Mouse (Mus musculus): ENCODE results near the gene Psmd9. TPM values are rescaled to one million over a fixed set of nuclear protein-coding genes. Genes with fewer than 3 reads are reported as not detected.
A peak's percentile ranks its signal among the peaks of the same experiment; 100 is the strongest.
"Not testable (repeated sequence)": the region's sequence is repeated elsewhere in the genome, so short reads cannot be mapped to it uniquely, and the experiment has no call there.

The Psmd9 gene
- polyA plus RNA-seq, 1 experiment from 2014 or later, result 78.7 TPM

DNA sequence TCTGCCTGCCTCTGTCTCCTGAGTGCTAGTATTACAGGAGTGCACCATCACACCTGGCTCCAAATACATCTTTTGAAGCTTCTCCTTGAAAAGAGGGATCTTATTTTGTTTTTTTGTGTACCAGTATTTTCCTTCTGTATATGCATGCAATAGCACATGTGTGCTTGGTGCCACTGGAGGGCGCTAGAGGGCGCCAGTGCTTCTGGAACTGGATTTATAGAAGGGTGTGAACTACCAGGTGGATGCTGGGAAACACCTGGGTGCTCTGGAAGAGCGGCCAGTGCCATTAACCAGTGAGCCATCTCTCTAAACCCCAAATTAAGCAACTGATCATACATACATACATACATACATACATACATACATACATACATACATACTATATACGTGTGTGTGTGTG lies 33.6 kb downstream of the Psmd9 start:
- H3K9me3 ChIP-seq (ENCODE audit: control insufficient read depth, low read length); H3K9ac ChIP-seq (replicated peaks; ENCODE audit: low read depth, low read length); ATAC-seq (ENCODE audit: low read depth); H3K4me1 ChIP-seq (ENCODE audit: control insufficient read depth, insufficient read depth, low read length); H3K4me3 ChIP-seq (ENCODE audit: low read depth, low read length); H3K36me3 ChIP-seq (ENCODE audit: control insufficient read depth, insufficient read depth, low read length); H3K27me3 ChIP-seq (ENCODE audit: control insufficient read depth, insufficient read depth, low read length); H3K27ac ChIP-seq (ENCODE audit: low read depth, low read length); H3K4me2 ChIP-seq (ENCODE audit: low read depth, low read length): not testable (repeated sequence)
- WGBS, result 94% methylated on average over 2 of the region's 4 CpGs

DNA sequence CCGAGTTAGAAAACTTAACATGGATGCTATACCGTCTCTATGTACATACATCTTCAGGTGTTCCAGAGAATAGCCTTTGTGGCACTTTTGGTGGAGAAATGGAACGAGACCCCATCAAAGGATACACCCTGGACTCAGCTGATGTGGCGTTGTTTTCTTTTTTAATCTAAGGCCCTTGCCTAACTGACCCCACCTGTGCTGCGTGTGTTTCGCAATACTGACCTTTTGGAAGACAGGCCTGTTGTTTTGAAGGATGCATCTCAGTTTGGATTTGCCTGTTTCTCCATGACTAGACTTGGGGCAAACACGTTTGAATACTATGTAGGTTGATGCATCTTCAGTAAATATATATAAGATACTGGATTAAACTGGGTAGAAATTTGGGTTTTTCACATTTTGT lies 34.4 kb downstream of the Psmd9 start:
- H3K27me3 ChIP-seq (ENCODE audit: control insufficient read depth, insufficient read depth, low read length); H3K27ac ChIP-seq (ENCODE audit: low read depth, low read length); H3K4me2 ChIP-seq (ENCODE audit: low read depth, low read length); H3K4me1 ChIP-seq (ENCODE audit: control insufficient read depth, insufficient read depth, low read length); ATAC-seq (ENCODE audit: low read depth); H3K9ac ChIP-seq (replicated peaks; ENCODE audit: low read depth, low read length); H3K9me3 ChIP-seq (ENCODE audit: control insufficient read depth, low read length); H3K36me3 ChIP-seq (ENCODE audit: control insufficient read depth, insufficient read depth, low read length); H3K4me3 ChIP-seq (ENCODE audit: low read depth, low read length): not testable (repeated sequence)
- 87% methylated on average over 7 of the region's 7 CpGs for WGBS

DNA sequence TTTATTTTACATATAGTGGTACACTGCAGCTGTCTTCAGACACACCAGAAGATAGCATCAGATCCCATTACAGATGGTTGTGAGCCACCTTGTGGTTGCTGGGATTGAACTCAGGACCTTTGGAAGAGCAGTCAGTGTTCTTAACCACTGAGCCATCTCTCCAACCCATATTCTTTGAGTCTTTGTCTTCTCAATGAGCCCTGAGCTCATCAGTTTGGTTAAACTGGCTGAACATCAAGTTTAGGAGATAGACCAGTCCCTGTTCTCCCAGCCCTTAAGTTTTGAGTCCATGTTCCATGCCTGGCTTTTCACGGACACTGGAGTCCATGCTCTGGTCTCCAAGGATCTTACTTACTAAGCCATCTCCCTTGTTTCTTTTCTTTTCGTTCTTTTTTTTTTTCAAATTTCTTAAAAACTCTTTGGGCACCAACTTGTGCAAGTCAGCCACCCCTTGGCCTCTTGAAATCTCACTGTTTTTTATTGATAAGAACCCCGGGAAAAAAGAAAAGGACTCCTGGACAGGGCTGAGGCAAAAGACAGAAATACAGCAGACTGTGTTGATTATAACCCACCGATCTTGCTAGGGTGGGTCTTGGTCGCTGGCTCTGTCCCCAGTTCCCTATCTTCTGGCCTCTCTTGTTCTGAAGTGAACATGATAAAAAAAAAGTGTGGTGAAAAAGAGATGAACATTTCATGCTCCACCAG lies 53.3 kb downstream of the Psmd9 start:
- H3K9me3 ChIP-seq (ENCODE audit: control insufficient read depth, low read length); H3K4me1 ChIP-seq (ENCODE audit: control insufficient read depth, insufficient read depth, low read length); H3K4me3 ChIP-seq (ENCODE audit: low read depth, low read length); ATAC-seq (ENCODE audit: low read depth); H3K9ac ChIP-seq (replicated peaks; ENCODE audit: low read depth, low read length); H3K27ac ChIP-seq (ENCODE audit: low read depth, low read length); H3K4me2 ChIP-seq (ENCODE audit: low read depth, low read length); H3K27me3 ChIP-seq (ENCODE audit: control insufficient read depth, insufficient read depth, low read length); H3K36me3 ChIP-seq (ENCODE audit: control insufficient read depth, insufficient read depth, low read length): not testable (repeated sequence)
- WGBS, result 78% methylated on average over 3 of the region's 5 CpGs

DNA sequence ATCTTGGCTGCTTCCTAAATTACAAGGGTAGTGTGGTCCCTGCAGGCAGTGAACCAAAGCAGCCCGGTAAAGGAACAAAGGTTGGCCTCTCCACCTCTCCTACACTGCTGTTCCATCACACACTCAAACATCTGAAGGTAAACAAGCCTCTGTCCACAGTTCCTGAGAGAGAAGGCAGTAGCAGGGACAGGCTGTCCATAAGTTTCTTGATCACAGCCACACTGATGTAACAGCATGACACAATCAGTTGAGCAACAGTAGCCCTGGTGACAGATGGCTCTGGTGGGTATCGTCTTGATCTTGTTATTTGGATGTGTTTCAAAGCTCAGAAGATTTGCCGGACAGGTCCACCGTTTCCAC lies 53.8 kb downstream of the Psmd9 start:
- no peaks in the 10 kb centered on the region for H3K27me3 ChIP-seq (ENCODE audit: control insufficient read depth, insufficient read depth, low read length)
- H3K36me3 ChIP-seq (ENCODE audit: control insufficient read depth, insufficient read depth, low read length), result no peaks in the 10 kb centered on the region
- H3K9ac ChIP-seq (replicated peaks; ENCODE audit: low read depth, low read length), result no peak overlapping the region
- no peak overlapping the region for H3K4me2 ChIP-seq (ENCODE audit: low read depth, low read length)
- H3K9me3 ChIP-seq (ENCODE audit: control insufficient read depth, low read length), result no peaks in the 10 kb centered on the region
- H3K27ac ChIP-seq (ENCODE audit: low read depth, low read length), result no peak overlapping the region
- no peaks in the 10 kb centered on the region for H3K4me1 ChIP-seq (ENCODE audit: control insufficient read depth, insufficient read depth, low read length)
- no peak for ATAC-seq (ENCODE audit: low read depth)
- no peak overlapping the region for H3K4me3 ChIP-seq (ENCODE audit: low read depth, low read length)
- 92% methylated on average over 4 of the region's 4 CpGs for WGBS

DNA sequence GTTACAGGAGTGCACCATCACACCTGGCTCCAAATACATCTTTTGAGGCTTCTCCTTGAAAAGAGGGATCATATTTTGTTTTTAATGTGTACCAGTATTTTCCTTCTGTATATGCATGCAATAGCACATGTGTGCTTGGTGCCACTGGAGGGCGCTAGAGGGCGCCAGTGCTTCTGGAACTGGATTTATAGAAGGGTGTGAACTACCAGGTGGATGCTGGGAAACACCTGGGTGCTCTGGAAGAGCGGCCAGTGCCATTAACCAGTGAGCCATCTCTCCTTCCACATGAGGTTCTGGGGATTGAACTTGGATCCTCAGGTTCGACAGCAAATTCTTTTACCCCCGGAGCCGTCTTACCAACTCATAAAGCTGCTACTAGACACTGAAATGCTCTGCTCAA lies 54.6 kb downstream of the Psmd9 start:
- H3K9ac ChIP-seq (replicated peaks; ENCODE audit: low read depth, low read length); H3K4me3 ChIP-seq (ENCODE audit: low read depth, low read length); H3K9me3 ChIP-seq (ENCODE audit: control insufficient read depth, low read length); H3K27me3 ChIP-seq (ENCODE audit: control insufficient read depth, insufficient read depth, low read length); ATAC-seq (ENCODE audit: low read depth); H3K27ac ChIP-seq (ENCODE audit: low read depth, low read length); H3K4me2 ChIP-seq (ENCODE audit: low read depth, low read length); H3K36me3 ChIP-seq (ENCODE audit: control insufficient read depth, insufficient read depth, low read length); H3K4me1 ChIP-seq (ENCODE audit: control insufficient read depth, insufficient read depth, low read length): not testable (repeated sequence)
- WGBS, result 86% methylated on average over 4 of the region's 6 CpGs

DNA sequence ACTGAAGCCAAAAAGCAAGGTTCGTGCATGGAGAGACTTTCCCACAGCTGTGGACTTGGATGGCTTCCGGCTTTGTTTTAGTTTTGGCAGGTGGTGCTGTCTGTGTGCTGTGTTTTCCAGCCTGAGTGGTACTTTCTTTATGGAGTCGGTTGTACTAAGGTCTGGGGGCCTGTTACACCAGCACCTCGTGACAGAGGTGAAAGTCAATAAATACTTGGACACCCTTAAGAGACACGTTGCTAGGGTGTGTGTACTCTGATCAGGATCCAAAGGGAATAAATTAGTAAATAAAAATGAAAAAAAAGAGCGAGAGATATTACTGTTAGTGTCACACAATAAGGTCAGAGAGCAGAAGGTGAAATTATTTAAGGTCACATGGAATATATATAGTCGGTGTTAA lies 57.6 kb downstream of the Psmd9 start:
- H3K27ac ChIP-seq (ENCODE audit: low read depth, low read length), result no peak overlapping the region
- no peak overlapping the region for H3K9ac ChIP-seq (replicated peaks; ENCODE audit: low read depth, low read length)
- 92% methylated on average over 7 of the region's 7 CpGs for WGBS
- H3K4me3 ChIP-seq (ENCODE audit: low read depth, low read length), result no peak overlapping the region
- no peak overlapping the region for H3K4me2 ChIP-seq (ENCODE audit: low read depth, low read length)
- H3K36me3 ChIP-seq (ENCODE audit: control insufficient read depth, insufficient read depth, low read length), result no peaks in the 10 kb centered on the region
- peaks cover 10% of the 10 kb centered on the region for H3K4me1 ChIP-seq (ENCODE audit: control insufficient read depth, insufficient read depth, low read length)
- no peaks in the 10 kb centered on the region for H3K27me3 ChIP-seq (ENCODE audit: control insufficient read depth, insufficient read depth, low read length)
- no peak for ATAC-seq (ENCODE audit: low read depth)
- no peaks in the 10 kb centered on the region for H3K9me3 ChIP-seq (ENCODE audit: control insufficient read depth, low read length)

DNA sequence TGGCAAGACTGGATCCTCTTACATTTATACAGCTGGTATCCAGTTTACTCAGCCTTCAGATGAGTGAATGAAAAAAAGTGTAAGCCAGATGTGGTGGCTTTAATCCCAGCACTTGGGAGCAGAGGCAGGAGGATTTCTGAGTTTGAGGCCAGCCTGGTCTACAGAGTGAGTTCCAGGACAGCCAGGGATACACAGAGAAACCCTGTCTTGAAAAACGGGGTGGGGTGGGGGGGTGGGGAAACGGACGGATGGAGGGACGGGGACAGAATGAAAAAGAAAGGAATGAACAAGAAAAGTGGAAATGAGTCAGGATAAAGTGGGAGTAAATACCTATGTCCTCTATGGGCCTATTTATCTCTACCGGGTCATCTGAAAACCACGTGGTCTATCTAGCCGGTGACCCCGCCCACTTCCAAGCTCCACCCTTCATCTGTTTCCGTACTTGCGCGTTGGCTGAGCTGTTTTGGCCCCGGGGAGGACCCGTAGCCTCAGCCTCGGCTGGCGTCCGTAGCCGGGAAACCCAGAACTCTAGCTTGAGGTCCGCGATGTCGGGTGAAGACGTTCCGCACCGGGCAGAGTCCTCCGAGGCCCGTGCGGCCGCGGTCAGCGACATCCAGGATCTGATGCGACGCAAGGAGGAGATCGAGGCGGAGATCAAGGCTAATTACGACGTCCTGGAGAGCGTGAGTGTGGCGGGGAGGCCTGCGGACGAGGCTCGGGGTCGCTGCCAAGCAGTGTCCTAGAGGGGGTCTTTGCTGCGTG lies 58.7 kb downstream of the Psmd9 start:
- no peaks in the 10 kb centered on the region for H3K9me3 ChIP-seq (ENCODE audit: control insufficient read depth, low read length)
- H3K4me1 ChIP-seq (ENCODE audit: control insufficient read depth, insufficient read depth, low read length), result peaks cover 10% of the 10 kb centered on the region
- peak; percentile 90 for ATAC-seq (ENCODE audit: low read depth)
- peak overlapping the region; percentile 80 for H3K9ac ChIP-seq (replicated peaks; ENCODE audit: low read depth, low read length)
- H3K27me3 ChIP-seq (ENCODE audit: control insufficient read depth, insufficient read depth, low read length), result no peaks in the 10 kb centered on the region
- WGBS, result 2% methylated on average over 42 of the region's 42 CpGs
- H3K4me2 ChIP-seq (ENCODE audit: low read depth, low read length), result peak overlapping the region; percentile 71
- H3K36me3 ChIP-seq (ENCODE audit: control insufficient read depth, insufficient read depth, low read length), result no peaks in the 10 kb centered on the region
- peak overlapping the region; percentile 80 for H3K4me3 ChIP-seq (ENCODE audit: low read depth, low read length)
- H3K27ac ChIP-seq (ENCODE audit: low read depth, low read length), result no peak overlapping the region

DNA sequence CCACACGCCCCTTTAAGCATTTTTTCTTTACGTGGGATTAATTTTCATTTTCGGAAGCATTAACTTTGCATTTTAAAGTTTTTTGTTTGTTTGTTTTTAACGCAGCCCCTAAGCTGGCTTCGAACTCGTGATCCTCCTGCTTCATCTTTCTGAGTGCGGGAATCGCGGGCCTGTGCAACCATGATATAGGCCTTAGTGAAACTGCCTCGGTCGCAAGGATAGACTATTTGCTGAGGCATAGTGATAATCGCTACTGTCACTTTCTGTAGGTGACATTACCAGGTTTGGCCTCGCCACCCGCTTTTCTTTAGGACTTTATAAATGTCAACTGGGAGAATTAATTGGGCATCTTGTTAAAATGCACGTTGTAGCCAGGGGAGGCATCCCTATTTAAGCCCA lies 59.3 kb downstream of the Psmd9 start:
- Histone ChIP-seq H3K4me3 (ENCODE audit: low read depth, low read length) (peak overlapping the region; percentile 80), H3K4me1 (ENCODE audit: control insufficient read depth, insufficient read depth, low read length) (peaks cover 10% of the 10 kb centered on the region), H3K27ac (ENCODE audit: low read depth, low read length) (no peak overlapping the region), H3K4me2 (ENCODE audit: low read depth, low read length) (peak overlapping the region; percentile 71), H3K9me3 (ENCODE audit: control insufficient read depth, low read length) (no peaks in the 10 kb centered on the region), H3K36me3 (ENCODE audit: control insufficient read depth, insufficient read depth, low read length) (no peaks in the 10 kb centered on the region), H3K9ac (replicated peaks; ENCODE audit: low read depth, low read length) (peak overlapping the region; percentile 80), H3K27me3 (ENCODE audit: control insufficient read depth, insufficient read depth, low read length) (no peaks in the 10 kb centered on the region)
- 6% methylated on average over 15 of the region's 15 CpGs for WGBS
- no peak for ATAC-seq (ENCODE audit: low read depth)

DNA sequence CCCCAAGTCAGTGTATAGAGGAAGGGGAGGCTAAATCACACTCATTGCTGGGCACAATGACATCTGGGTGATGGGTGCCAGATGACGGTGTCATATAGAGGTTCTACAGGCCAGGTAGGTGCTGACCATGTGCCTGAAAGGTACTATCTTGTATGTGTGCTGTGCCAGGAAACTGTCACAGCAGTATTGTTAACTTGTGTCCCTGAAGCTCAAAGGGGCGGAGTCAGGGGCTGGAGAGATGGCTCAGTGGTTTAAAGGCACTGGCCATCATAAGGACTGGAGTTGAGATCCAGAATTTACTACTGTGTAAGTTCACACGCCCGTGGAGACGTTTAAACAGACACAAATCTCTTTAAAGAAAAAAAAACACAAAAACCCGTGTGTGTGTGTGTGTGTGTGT lies 60.1 kb downstream of the Psmd9 start:
- peak overlapping the region; percentile 80 for H3K4me3 ChIP-seq (ENCODE audit: low read depth, low read length)
- ATAC-seq (ENCODE audit: low read depth), result no peak

More for the DNA sequence above, 60.1 kb downstream of the Psmd9 start:
- H3K9ac ChIP-seq (replicated peaks; ENCODE audit: low read depth, low read length), result no peak overlapping the region
- peaks cover 10% of the 10 kb centered on the region for H3K4me1 ChIP-seq (ENCODE audit: control insufficient read depth, insufficient read depth, low read length)
- H3K4me2 ChIP-seq (ENCODE audit: low read depth, low read length), result peak overlapping the region; percentile 71; the same call in 1 of the 2 replicates
- H3K27ac ChIP-seq (ENCODE audit: low read depth, low read length), result no peak overlapping the region
- H3K27me3 ChIP-seq (ENCODE audit: control insufficient read depth, insufficient read depth, low read length), result no peaks in the 10 kb centered on the region
- no peaks in the 10 kb centered on the region for H3K9me3 ChIP-seq (ENCODE audit: control insufficient read depth, low read length)
- peaks cover 3% of the 10 kb centered on the region; the same call in 1 of the 2 replicates for H3K36me3 ChIP-seq (ENCODE audit: control insufficient read depth, insufficient read depth, low read length)
- 89% methylated on average over 6 of the region's 6 CpGs for WGBS

Data from neural tube, embryonic 14.5 days (tissue).